Mouse (Mus musculus) kidney, embryonic 16.5 days (tissue): Measurements from ENCODE around the gene Tfcp2. TPM values are rescaled to one million over a fixed set of nuclear protein-coding genes. Genes with fewer than 3 reads are reported as not detected.

ENCODE experiments used
- ATAC-seq: fragments of 200-750 bp; cut with Nextera tagmentation; 2 replicates; pipeline ENCODE4 v1.8.0; 2017; ENCODE audit warnings: moderate TSS enrichment; ENCODE audit not compliant: low FRiP score, low TSS enrichment
- H3K27ac ChIP-seq: fragments of 300-500 bp; sonication (generic); 2 replicates; pipeline ENCODE4 v1.5.1; 2014; ENCODE audit warnings: low read length
- H3K27me3 ChIP-seq: fragments of 300-500 bp; sonication (generic); 2 replicates; pipeline ENCODE4 v1.6.1; 2014; ENCODE audit warnings: low read length, control low read depth, mixed read lengths; ENCODE audit not compliant: insufficient read depth
- H3K36me3 ChIP-seq: fragments of 300-500 bp; sonication (generic); 2 replicates; pipeline ENCODE4 v1.6.1; 2014; ENCODE audit warnings: low read length, control low read depth, mixed read lengths; ENCODE audit not compliant: insufficient read depth
- H3K4me1 ChIP-seq: fragments of 300-500 bp; sonication (generic); 2 replicates; pipeline ENCODE4 v1.6.1; 2014; ENCODE audit warnings: low read length, control low read depth, mixed read lengths; ENCODE audit not compliant: insufficient read depth
- H3K4me2 ChIP-seq: fragments of 300-500 bp; sonication (generic); replicated peaks from 2 replicates; pipeline ENCODE4 v1.6.1; 2014; ENCODE audit warnings: low read depth, low read length
- H3K4me3 ChIP-seq: fragments of 300-500 bp; sonication (generic); 2 replicates; pipeline ENCODE4 v1.5.1; 2014; ENCODE audit warnings: mild to moderate bottlenecking, low read length
- H3K9ac ChIP-seq: fragments of 300-500 bp; sonication (generic); replicated peaks from 2 replicates; pipeline ENCODE4 v1.6.1; 2014; ENCODE audit warnings: low read length
- H3K9me3 ChIP-seq: fragments of 300-500 bp; sonication (generic); 2 replicates; pipeline ENCODE4 v1.6.1; 2016; ENCODE audit warnings: low read length, control low read depth
- WGBS: fragments of 180-500 bp; shearing (Covaris S2); extraction: QIAGEN DNeasy Blood & Tissue Kit; methylation state at CpG from one replicate; pipeline ENCODE4 v1.1.7; 2014; 5-methylcytosine and 5-hydroxymethylcytosine counted together
- polyA plus RNA-seq: library from polyadenylated mRNA; unstranded; fragments of >200 nt; fragmentation: Nextera tagmentation; extraction: Ambion mirVana; gene quantifications from 2 replicates; pipeline ENCODE4 v1.2.1, GENCODE M21; 2015

The Tfcp2 gene
- polyA plus RNA-seq, 1 experiment from 2014 or later = 37.5 TPM

- ATAC-seq = no peak; the same call in 1 of the 2 replicates
- H3K9ac ChIP-seq = 0 out of 2 replicates have a peak overlapping the region, but pooled peaks have one; percentile 43
- no peaks in the 10 kb centered on the region for H3K27me3 ChIP-seq
Observed at GRCm38 (mm10) chr15:100460942-100461341, 90.9 kb downstream of the Tfcp2 start.

GRCm38 (mm10) chr15:100458055-100458454, 93.8 kb downstream of the Tfcp2 start:
- Histone ChIP-seq H3K4me2 (no peak overlapping the region), H3K9ac (no peak overlapping the region), H3K27ac (no peak overlapping the region), H3K27me3 (no peaks in the 10 kb centered on the region), H3K4me1 (peaks cover 12% of the 10 kb centered on the region; the same call in 1 of the 2 replicates), H3K9me3 (no peaks in the 10 kb centered on the region), H3K4me3 (no peak overlapping the region), H3K36me3 (no peaks in the 10 kb centered on the region)
- WGBS = 47% methylated on average over 10 of the region's 10 CpGs
- ATAC-seq = peak; percentile 50; the same call in 1 of the 2 replicates

More at GRCm38 (mm10) chr15:100460942-100461341, 90.9 kb downstream of the Tfcp2 start:
- Histone ChIP-seq H3K4me2 (peak overlapping the region; percentile 40), H3K4me3 (no peak overlapping the region; the same call in 1 of the 2 replicates), H3K4me1 (peaks cover 12% of the 10 kb centered on the region; the same call in 1 of the 2 replicates), H3K36me3 (no peaks in the 10 kb centered on the region), H3K9me3 (no peaks in the 10 kb centered on the region), H3K27ac (no peak overlapping the region)
- WGBS = 10% methylated on average over 12 of the region's 12 CpGs

- Histone ChIP-seq H3K4me1 (peaks cover 12% of the 10 kb centered on the region; the same call in 1 of the 2 replicates), H3K4me3 (no peak overlapping the region), H3K4me2 (0 out of 2 replicates have a peak overlapping the region, but pooled peaks have one; percentile 12), H3K27ac (no peak overlapping the region), H3K36me3 (no peaks in the 10 kb centered on the region), H3K9me3 (no peaks in the 10 kb centered on the region), H3K27me3 (no peaks in the 10 kb centered on the region), H3K9ac (no peak overlapping the region)
- ATAC-seq = peak; percentile 64
- WGBS = 6% methylated on average over 17 of the region's 17 CpGs
Observed at GRCm38 (mm10) chr15:100457340-100457739, 94.5 kb downstream of the Tfcp2 start.

- Histone ChIP-seq H3K9ac (no peak overlapping the region), H3K27ac (no peak overlapping the region), H3K4me3 (no peak overlapping the region), H3K4me1 (peaks cover 4% of the 10 kb centered on the region; the same call in 1 of the 2 replicates), H3K9me3 (no peaks in the 10 kb centered on the region), H3K27me3 (no peaks in the 10 kb centered on the region), H3K36me3 (no peaks in the 10 kb centered on the region), H3K4me2 (no peak overlapping the region)
- no peak for ATAC-seq
- 69% methylated on average over 7 of the region's 7 CpGs for WGBS
Observed at GRCm38 (mm10) chr15:100456356-100456991, 95.3 kb downstream of the Tfcp2 start.

GRCm38 (mm10) chr15:100452486-100452885, 99.3 kb downstream of the Tfcp2 start:
- 85% methylated on average over 11 of the region's 11 CpGs for WGBS

GRCm38 (mm10) chr15:100451245-100451644, 100.6 kb downstream of the Tfcp2 start:
- no peak overlapping the region for H3K4me2 ChIP-seq
- no peaks in the 10 kb centered on the region for H3K36me3 ChIP-seq
- H3K9me3 ChIP-seq = no peaks in the 10 kb centered on the region
- H3K9ac ChIP-seq = no peak overlapping the region
- ATAC-seq = no peak
- 51% methylated on average over 16 of the region's 16 CpGs for WGBS
- H3K4me1 ChIP-seq = no peaks in the 10 kb centered on the region
- H3K27me3 ChIP-seq = no peaks in the 10 kb centered on the region
- H3K4me3 ChIP-seq = no peak overlapping the region
- no peak overlapping the region for H3K27ac ChIP-seq

More at GRCm38 (mm10) chr15:100452486-100452885, 99.3 kb downstream of the Tfcp2 start:
- H3K9ac ChIP-seq = no peak overlapping the region
- no peak overlapping the region for H3K4me3 ChIP-seq
- H3K27me3 ChIP-seq = no peaks in the 10 kb centered on the region
- H3K36me3 ChIP-seq = no peaks in the 10 kb centered on the region
- no peaks in the 10 kb centered on the region for H3K9me3 ChIP-seq
- H3K27ac ChIP-seq = no peak overlapping the region
- H3K4me2 ChIP-seq = no peak overlapping the region
- no peak for ATAC-seq
- no peaks in the 10 kb centered on the region for H3K4me1 ChIP-seq

- ATAC-seq = no peak
- 66% methylated on average over 3 of the region's 3 CpGs for WGBS
Observed at GRCm38 (mm10) chr15:100449495-100449894, 102.3 kb downstream of the Tfcp2 start.

GRCm38 (mm10) chr15:100448572-100448971, 103.2 kb downstream of the Tfcp2 start:
- Histone ChIP-seq H3K36me3 (no peaks in the 10 kb centered on the region), H3K4me2 (no peak overlapping the region), H3K4me3 (no peak overlapping the region), H3K9ac (no peak overlapping the region), H3K9me3 (no peaks in the 10 kb centered on the region), H3K27me3 (no peaks in the 10 kb centered on the region), H3K4me1 (peaks cover 8% of the 10 kb centered on the region; the same call in 1 of the 2 replicates), H3K27ac (no peak overlapping the region)
- ATAC-seq = no peak
- 82% methylated on average over 4 of the region's 4 CpGs for WGBS

More at GRCm38 (mm10) chr15:100449495-100449894, 102.3 kb downstream of the Tfcp2 start:
- Histone ChIP-seq H3K9ac (no peak overlapping the region), H3K4me3 (no peak overlapping the region), H3K4me1 (no peaks in the 10 kb centered on the region), H3K9me3 (no peaks in the 10 kb centered on the region), H3K4me2 (no peak overlapping the region), H3K36me3 (no peaks in the 10 kb centered on the region), H3K27ac (no peak overlapping the region), H3K27me3 (no peaks in the 10 kb centered on the region)
